Mouse (Mus musculus): ENCODE data around the gene Gm9602.
"Not testable (repeated sequence)": the region's sequence is repeated elsewhere in the genome, so short reads cannot be mapped to it uniquely, and the experiment has no call there.

Gm9602 gene

DNA sequence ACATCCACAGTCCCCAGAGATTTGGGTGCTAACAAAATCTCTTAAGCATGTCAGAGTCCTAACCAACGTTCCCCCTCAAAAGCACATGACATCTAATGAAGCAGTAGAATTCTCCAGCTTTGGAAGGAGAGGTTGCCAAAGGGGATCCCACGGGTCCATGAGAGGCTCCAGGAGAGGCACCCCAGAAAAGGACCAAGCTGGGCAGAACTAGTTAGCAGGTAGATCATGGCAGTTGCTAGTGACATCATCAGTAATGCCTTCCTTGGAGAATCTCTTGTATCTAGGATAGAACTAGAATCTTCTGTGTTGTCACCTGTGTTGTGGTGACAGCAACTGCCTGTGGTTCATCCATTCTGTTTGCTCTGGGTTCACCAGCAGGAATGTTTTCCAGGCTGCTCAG is at the start of gene Gm9602:
Gene Gm9602, plus strand, starts transcription at position 301 of the 400 bp plus-strand sequence.
- not testable (repeated sequence) for DNase-seq (ENCODE audit: low read depth, low spot score)

DNA sequence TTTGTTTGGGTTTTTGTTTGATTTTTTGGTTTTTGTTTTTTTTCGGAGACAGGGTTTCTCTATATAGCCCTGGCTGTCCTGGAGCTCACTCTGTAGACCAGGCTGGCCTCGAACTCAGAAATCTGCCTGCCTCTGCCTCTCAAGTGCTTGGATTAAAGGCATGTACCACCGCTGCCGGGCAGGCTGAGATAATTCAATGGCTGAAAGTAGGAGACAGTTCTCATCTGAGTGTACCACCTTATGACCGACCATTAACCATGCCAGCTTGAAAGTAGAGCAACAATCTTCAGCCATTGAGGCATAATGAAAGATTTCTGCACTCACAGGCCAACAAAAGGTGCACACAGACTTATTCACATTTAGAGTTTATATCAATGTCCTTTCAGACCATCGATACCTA is 30.3 kb downstream of the Gm9602 start:
- not testable (repeated sequence) for DNase-seq (ENCODE audit: low read depth, low spot score)

DNA sequence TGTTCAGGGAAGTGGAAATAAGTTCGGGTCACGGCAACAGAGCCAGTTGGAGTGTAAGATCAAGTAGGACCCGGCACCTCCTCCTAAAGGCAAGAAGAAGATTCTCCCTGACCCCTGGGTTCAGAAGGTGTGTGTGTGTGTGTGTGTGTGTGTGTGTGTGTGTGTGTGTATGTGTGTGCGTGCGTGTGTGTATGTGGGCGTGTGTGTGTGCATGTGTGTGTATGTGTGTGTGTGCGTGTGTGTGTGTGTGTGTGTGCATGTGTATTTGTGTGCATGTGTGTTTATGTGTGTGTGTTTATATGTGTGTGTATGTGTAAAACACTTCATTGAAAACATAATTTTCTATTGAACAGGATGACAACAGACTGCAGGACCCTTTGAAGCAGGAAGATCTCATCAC is 45.8 kb downstream of the Gm9602 start:
- DNase-seq (ENCODE audit: low read depth, low spot score) = not testable (repeated sequence)

All from ES-CJ7 (cell line).